Mouse (Mus musculus) left cerebral cortex, postnatal 14 days (tissue): ENCODE measurements around the gene Gm49361. TPM values are rescaled to one million over a fixed set of nuclear protein-coding genes. Genes with fewer than 3 reads are reported as not detected.

ENCODE experiments used
- total RNA-seq, 2 experiments: library from RNA; stranded (reverse); gene quantifications; 2 replicates each; pipeline ENCODE4 v1.2.3; 2021

Gene Gm49361
- total RNA-seq, 2 experiments from 2014 or later: 0.64 TPM; not detected in 1

Other genes starting within 250 kb of the Gm49361 start
- gene Il17d, start 221.3 kb downstream of the Gm49361 start, total RNA-seq: 10 to 100 TPM; 13.3 to 14.0 TPM
- 10 to 100 TPM; 37.7 to 41.2 TPM for gene Eef1akmt1, start 174.5 kb downstream of the Gm49361 start, total RNA-seq
- 10 to 100 TPM; 12.8 to 13.0 TPM for gene Xpo4, start 80.7 kb downstream of the Gm49361 start, total RNA-seq
- 10 to 100 TPM; 11.3 to 13.5 TPM for gene Lats2, start 12.3 kb upstream of the Gm49361 start, total RNA-seq
- 10 to 100 TPM; 46.2 to 59.6 TPM for gene Sap18, start 52.1 kb upstream of the Gm49361 start, total RNA-seq
- 1 to 10 TPM in 1 of 2 experiments, under 1 TPM in 1; 0.97 to 2.2 TPM for gene Ska3, start 80.1 kb upstream of the Gm49361 start, total RNA-seq
- gene Mrpl57, start 80.1 kb upstream of the Gm49361 start, total RNA-seq: 10 to 100 TPM; 65.6 to 87.1 TPM
- 10 to 100 TPM; 26.1 to 30.4 TPM for gene Zdhhc20, start 144.2 kb upstream of the Gm49361 start, total RNA-seq